Mouse (Mus musculus): ENCODE measurements around the gene Fkbpl. TPM values are rescaled to one million over a fixed set of nuclear protein-coding genes. Genes with fewer than 3 reads are reported as not detected.
A peak's percentile ranks its signal among the peaks of the same experiment; 100 is the strongest.

Fkbpl gene
- polyA plus RNA-seq, 1 experiment from 2014 or later = 11.9 TPM

DNA sequence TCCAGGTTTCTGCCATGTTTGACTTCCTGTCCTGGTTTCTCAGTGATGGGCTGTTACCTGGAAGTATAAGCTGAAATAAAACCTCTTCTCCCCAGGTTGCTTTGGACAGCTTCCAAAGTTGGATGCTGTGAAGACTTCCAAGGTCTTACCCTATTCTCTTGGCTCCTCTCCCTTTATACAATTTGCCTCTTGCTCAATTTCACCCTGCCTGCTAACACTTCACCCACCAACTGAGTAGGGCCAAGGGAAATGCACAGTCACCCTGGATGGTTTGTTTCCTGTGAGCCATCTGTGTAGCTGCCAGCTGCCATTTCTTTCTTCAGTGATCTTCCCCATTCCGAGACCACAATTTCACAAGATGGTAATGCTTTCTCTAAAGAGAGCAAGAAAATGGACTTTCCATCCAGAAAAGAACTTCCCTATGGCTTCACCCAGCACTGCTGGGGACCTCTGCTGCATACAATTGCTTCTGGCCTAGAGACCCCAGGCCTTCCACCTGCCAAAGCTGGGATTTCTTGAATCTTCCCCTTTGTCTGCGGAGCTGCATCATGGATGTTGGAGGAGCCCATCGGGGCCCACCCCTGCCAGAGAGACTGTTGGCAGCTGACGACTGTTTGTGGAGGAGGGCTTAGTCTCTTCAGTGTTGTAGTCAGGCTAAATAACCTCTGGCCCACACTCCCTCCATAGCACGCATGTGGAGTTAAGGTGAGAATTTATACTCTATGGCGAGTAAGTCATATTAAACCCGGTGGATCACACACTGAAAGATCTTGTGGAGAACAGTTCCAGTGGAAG is 4.9 kb upstream of the Fkbpl start:
- Histone ChIP-seq H3K9me3 (ENCODE audit: control insufficient read depth, low read depth, low read length) (no peaks in the 10 kb centered on the region), H3K27me3 (ENCODE audit: control insufficient read depth, insufficient read depth, low read length) (no peaks in the 10 kb centered on the region), H3K36me3 (ENCODE audit: control insufficient read depth, insufficient read depth, low read length) (no peaks in the 10 kb centered on the region), H3K4me1 (ENCODE audit: control insufficient read depth, insufficient read depth, low read length) (peaks cover 7% of the 10 kb centered on the region; the same call in 1 of the 2 replicates), H3K4me3 (ENCODE audit: low read depth, low read length) (no peak overlapping the region), H3K9ac (replicated peaks; ENCODE audit: low read depth, low read length) (no peak overlapping the region), H3K4me2 (replicated peaks; ENCODE audit: low read depth, low read length) (no peak overlapping the region), H3K27ac (ENCODE audit: low read length) (no peak overlapping the region)
- no peak for ATAC-seq (ENCODE audit: insufficient number of reproducible peaks, insufficient read depth, low FRiP score, low read depth)
- WGBS = 80% methylated on average over 7 of the region's 7 CpGs

DNA sequence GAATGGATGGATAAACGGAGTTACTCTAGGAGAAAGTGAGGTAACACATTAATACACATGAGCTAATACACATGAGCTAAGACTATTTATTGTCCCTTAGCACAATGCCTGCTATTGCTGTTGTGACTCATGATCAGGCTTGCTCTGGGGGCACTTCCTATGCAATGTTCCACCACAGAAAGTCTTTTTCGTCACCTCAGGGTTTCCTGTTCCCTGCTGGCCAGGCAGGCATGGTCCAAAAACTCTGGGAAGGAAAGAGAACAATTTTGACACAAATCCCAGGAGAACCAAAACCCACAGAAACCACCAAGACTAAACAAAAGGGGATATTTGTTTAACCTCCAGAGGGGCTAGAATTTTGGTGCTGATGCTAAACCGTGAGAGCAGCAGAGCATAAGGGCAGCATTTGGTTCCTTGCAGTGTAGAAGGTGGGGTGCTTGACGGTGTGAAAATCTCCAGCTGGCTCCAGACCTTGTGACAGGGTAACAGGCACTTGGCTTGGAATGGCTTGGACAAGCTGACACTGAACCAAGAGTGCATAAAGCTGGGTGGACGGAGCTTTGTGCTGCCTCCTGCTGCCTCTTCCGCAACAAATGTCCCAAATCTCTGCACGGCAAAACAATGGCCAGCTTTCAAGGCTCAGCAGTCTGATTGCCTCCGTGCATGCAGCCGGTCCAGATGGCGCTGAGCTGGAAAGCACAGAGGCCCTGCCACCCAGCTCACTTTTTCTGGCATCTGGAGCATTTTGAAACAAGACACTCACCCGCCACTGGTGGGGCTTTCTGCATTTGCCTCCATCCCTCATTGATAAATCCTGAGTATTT is 3.6 kb upstream of the Fkbpl start:
- no peak; the same call in 1 of the 2 replicates for ATAC-seq (ENCODE audit: insufficient number of reproducible peaks, insufficient read depth, low FRiP score, low read depth)
- 0 out of 2 replicates have a peak overlapping the region, but pooled peaks have one; percentile 14 for H3K9ac ChIP-seq (replicated peaks; ENCODE audit: low read depth, low read length)
- H3K27ac ChIP-seq (ENCODE audit: low read length) = peak overlapping the region; percentile 82
- no peaks in the 10 kb centered on the region for H3K36me3 ChIP-seq (ENCODE audit: control insufficient read depth, insufficient read depth, low read length)
- WGBS = 15% methylated on average over 11 of the region's 11 CpGs
- no peaks in the 10 kb centered on the region for H3K9me3 ChIP-seq (ENCODE audit: control insufficient read depth, low read depth, low read length)
- H3K4me1 ChIP-seq (ENCODE audit: control insufficient read depth, insufficient read depth, low read length) = peaks cover 7% of the 10 kb centered on the region; the same call in 1 of the 2 replicates
- no peak overlapping the region for H3K4me2 ChIP-seq (replicated peaks; ENCODE audit: low read depth, low read length)
- H3K4me3 ChIP-seq (ENCODE audit: low read depth, low read length) = no peak overlapping the region
- no peaks in the 10 kb centered on the region for H3K27me3 ChIP-seq (ENCODE audit: control insufficient read depth, insufficient read depth, low read length)

DNA sequence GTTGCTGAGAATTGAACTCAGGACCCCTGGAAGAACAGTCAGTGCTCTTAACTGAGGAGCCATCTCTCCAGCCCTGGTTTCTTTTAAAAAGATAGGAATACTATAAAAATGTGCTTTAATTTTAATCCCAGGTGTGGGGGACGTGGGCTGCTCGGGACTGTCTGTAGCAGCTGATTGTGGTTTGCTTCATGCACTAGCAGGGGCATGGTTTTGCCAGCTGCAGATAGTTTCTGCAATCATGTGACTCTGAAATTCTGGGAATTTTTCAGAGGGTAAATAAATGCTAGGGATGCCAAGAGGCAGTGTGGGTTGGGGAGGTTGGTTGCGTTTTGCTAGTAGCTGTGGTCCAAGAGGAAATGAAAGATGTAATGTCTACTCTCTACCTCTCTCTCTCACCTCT is 2.6 kb upstream of the Fkbpl start:
- Histone ChIP-seq H3K9ac (replicated peaks; ENCODE audit: low read depth, low read length) (no peak overlapping the region), H3K27me3 (ENCODE audit: control insufficient read depth, insufficient read depth, low read length) (no peaks in the 10 kb centered on the region), H3K4me1 (ENCODE audit: control insufficient read depth, insufficient read depth, low read length) (peaks cover 7% of the 10 kb centered on the region; the same call in 1 of the 2 replicates), H3K9me3 (ENCODE audit: control insufficient read depth, low read depth, low read length) (no peaks in the 10 kb centered on the region), H3K4me3 (ENCODE audit: low read depth, low read length) (no peak overlapping the region), H3K36me3 (ENCODE audit: control insufficient read depth, insufficient read depth, low read length) (no peaks in the 10 kb centered on the region), H3K4me2 (replicated peaks; ENCODE audit: low read depth, low read length) (no peak overlapping the region), H3K27ac (ENCODE audit: low read length) (no peak overlapping the region)
- ATAC-seq (ENCODE audit: insufficient number of reproducible peaks, insufficient read depth, low FRiP score, low read depth) = no peak
- 84% methylated on average over 3 of the region's 3 CpGs for WGBS

DNA sequence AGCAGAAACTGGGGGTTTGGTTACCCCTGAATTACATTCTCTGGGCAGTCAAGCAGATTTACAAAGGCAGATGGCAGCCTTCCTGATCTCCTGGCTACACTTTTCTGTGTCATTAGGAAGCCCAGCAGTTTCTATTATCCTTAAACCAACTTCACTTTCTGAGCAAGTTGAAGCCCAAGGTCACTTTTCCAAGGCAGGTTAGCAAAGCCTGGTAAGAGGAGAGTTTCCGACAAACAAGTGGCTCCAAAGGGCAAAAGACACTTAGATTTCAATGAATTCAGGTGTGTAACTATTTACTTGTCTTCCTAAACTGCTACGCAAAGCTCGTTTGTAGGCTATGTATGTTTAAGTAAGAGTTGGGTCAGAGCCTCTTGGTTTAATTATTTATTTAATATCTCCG is 1.2 kb upstream of the Fkbpl start:
- H3K4me2 ChIP-seq (replicated peaks; ENCODE audit: low read depth, low read length) = no peak overlapping the region
- no peaks in the 10 kb centered on the region for H3K9me3 ChIP-seq (ENCODE audit: control insufficient read depth, low read depth, low read length)
- no peaks in the 10 kb centered on the region for H3K27me3 ChIP-seq (ENCODE audit: control insufficient read depth, insufficient read depth, low read length)
- 87% methylated on average over 4 of the region's 4 CpGs for WGBS
- ATAC-seq (ENCODE audit: insufficient number of reproducible peaks, insufficient read depth, low FRiP score, low read depth) = no peak
- H3K9ac ChIP-seq (replicated peaks; ENCODE audit: low read depth, low read length) = no peak overlapping the region
- H3K27ac ChIP-seq (ENCODE audit: low read length) = no peak overlapping the region
- H3K4me1 ChIP-seq (ENCODE audit: control insufficient read depth, insufficient read depth, low read length) = peaks cover 14% of the 10 kb centered on the region; the same call in 1 of the 2 replicates
- no peaks in the 10 kb centered on the region for H3K36me3 ChIP-seq (ENCODE audit: control insufficient read depth, insufficient read depth, low read length)
- no peak overlapping the region for H3K4me3 ChIP-seq (ENCODE audit: low read depth, low read length)

DNA sequence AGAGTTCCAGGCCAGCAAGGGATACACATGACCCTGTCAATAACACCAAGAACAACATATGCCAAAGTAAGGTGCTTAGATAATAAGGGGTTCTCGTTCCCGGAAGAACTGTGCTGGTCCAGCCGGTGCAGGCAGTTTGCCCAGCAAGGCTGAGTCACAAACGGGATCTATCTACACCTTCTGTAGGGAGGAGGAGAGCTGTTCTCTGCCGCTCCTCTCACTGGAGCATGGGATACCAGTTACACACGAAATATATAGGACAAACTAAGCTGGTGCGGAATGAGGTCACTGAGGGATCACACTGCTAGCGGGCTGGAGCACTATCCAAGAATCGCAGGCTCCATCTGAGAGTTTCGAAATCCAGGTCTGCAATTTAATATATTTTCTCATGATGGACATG is 620 bp upstream of the Fkbpl start:
- Histone ChIP-seq H3K4me2 (replicated peaks; ENCODE audit: low read depth, low read length) (no peak overlapping the region), H3K27me3 (ENCODE audit: control insufficient read depth, insufficient read depth, low read length) (no peaks in the 10 kb centered on the region), H3K27ac (ENCODE audit: low read length) (no peak overlapping the region), H3K36me3 (ENCODE audit: control insufficient read depth, insufficient read depth, low read length) (no peaks in the 10 kb centered on the region), H3K4me3 (ENCODE audit: low read depth, low read length) (no peak overlapping the region), H3K9ac (replicated peaks; ENCODE audit: low read depth, low read length) (no peak overlapping the region), H3K9me3 (ENCODE audit: control insufficient read depth, low read depth, low read length) (no peaks in the 10 kb centered on the region), H3K4me1 (ENCODE audit: control insufficient read depth, insufficient read depth, low read length) (peaks cover 14% of the 10 kb centered on the region; the same call in 1 of the 2 replicates)
- 85% methylated on average over 10 of the region's 10 CpGs for WGBS
- no peak for ATAC-seq (ENCODE audit: insufficient number of reproducible peaks, insufficient read depth, low FRiP score, low read depth)

DNA sequence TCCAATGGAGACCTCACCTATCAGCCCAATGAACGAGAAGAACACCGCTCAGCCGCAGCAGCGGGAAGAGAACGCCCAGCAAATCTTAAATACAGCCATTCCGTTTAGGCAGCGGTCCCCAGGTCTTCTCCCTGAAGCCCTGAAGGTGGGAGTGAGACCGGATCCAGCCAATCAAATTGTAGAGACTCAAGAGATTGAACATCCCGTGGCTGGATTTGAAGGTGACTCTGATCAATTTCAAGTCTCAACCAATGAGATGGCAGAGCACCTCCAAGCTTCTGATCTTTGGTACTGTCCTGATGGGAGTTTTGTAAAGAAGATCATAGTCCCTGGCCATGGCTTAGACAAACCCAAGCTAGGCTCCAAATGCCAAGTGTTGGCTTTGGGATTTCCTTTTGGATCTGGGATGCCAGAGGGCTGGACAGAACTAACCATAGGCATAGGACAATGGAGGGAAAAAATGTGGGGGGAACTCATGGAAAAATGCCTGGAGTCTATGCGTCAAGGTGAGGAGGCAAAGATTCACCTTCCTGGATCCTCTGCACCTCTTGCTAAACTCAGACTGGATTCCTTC is 779 bp downstream of the Fkbpl start:
- H3K4me2 ChIP-seq (replicated peaks; ENCODE audit: low read depth, low read length) = peak overlapping the region; percentile 60
- WGBS = 49% methylated on average over 10 of the region's 10 CpGs
- ATAC-seq (ENCODE audit: insufficient number of reproducible peaks, insufficient read depth, low FRiP score, low read depth) = no peak
- H3K9me3 ChIP-seq (ENCODE audit: control insufficient read depth, low read depth, low read length) = no peaks in the 10 kb centered on the region
- peaks cover 8% of the 10 kb centered on the region for H3K36me3 ChIP-seq (ENCODE audit: control insufficient read depth, insufficient read depth, low read length)
- no peaks in the 10 kb centered on the region for H3K27me3 ChIP-seq (ENCODE audit: control insufficient read depth, insufficient read depth, low read length)
- peak overlapping the region; percentile 52 for H3K4me3 ChIP-seq (ENCODE audit: low read depth, low read length)
- H3K27ac ChIP-seq (ENCODE audit: low read length) = no peak overlapping the region
- peak overlapping the region; percentile 56; the same call in 1 of the 2 replicates for H3K9ac ChIP-seq (replicated peaks; ENCODE audit: low read depth, low read length)
- H3K4me1 ChIP-seq (ENCODE audit: control insufficient read depth, insufficient read depth, low read length) = peaks cover 14% of the 10 kb centered on the region; the same call in 1 of the 2 replicates

DNA sequence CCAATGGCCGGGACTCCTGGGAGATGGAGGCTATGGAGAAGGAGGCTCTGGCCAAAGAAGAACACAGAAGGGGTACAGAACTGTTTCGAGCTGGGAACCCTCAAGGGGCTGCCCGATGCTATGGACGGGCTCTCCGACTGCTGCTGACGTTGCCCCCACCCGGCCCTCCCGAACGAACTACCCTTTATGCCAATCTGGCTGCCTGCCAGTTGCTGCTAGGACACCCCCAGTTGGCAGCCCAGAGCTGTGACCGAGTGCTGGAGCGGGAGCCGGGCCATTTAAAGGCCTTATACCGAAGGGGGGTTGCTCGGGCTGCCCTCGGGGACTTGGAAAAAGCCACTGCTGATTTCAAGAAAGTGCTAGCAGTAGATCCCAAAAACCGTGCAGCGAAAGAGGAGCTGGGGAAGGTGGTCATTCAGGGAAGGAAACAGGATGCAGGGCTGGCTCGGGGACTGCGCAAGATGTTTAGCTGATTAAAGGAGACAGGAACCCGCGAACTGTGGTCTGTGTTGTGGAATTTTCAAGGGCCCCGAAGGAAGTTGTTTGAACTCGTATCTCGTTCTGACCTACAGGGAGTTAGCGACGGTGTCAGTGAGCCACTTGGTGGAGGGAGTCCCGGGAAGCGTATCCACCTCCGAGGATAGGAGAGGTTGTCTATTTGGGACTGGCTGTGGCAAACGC is 1.4 kb downstream of the Fkbpl start:
- H3K4me2 ChIP-seq (replicated peaks; ENCODE audit: low read depth, low read length) = no peak overlapping the region

More for the DNA sequence above, 1.4 kb downstream of the Fkbpl start:
- Histone ChIP-seq H3K27me3 (ENCODE audit: control insufficient read depth, insufficient read depth, low read length) (no peaks in the 10 kb centered on the region), H3K36me3 (ENCODE audit: control insufficient read depth, insufficient read depth, low read length) (peaks cover 15% of the 10 kb centered on the region), H3K4me3 (ENCODE audit: low read depth, low read length) (0 out of 2 replicates have a peak overlapping the region, but pooled peaks have one; percentile 91), H3K9ac (replicated peaks; ENCODE audit: low read depth, low read length) (no peak overlapping the region), H3K9me3 (ENCODE audit: control insufficient read depth, low read depth, low read length) (no peaks in the 10 kb centered on the region), H3K27ac (ENCODE audit: low read length) (no peak overlapping the region), H3K4me1 (ENCODE audit: control insufficient read depth, insufficient read depth, low read length) (peaks cover 8% of the 10 kb centered on the region; the same call in 1 of the 2 replicates)
- no peak for ATAC-seq (ENCODE audit: insufficient number of reproducible peaks, insufficient read depth, low FRiP score, low read depth)
- WGBS = 88% methylated on average over 30 of the region's 30 CpGs

Measured in stomach, embryonic 14.5 days (tissue).